Mouse (Mus musculus) megakaryocyte, embryonic 14.5 days (primary cell): Measurements from ENCODE around the gene Adgrg7. TPM values are rescaled to one million over a fixed set of nuclear protein-coding genes. Genes with fewer than 3 reads are reported as not detected.
A peak's percentile ranks its signal among the peaks of the same experiment; 100 is the strongest.

Source experiments
- H3K27me3 ChIP-seq: replicated peaks from 2 replicates; pipeline ENCODE3; 2012; ENCODE audit warnings: inconsistent platforms
- H3K36me3 ChIP-seq: replicated peaks from 2 replicates; pipeline ENCODE3; 2012; ENCODE audit warnings: low read length, inconsistent platforms, mixed read lengths
- H3K4me1 ChIP-seq: 2 replicates; pipeline ENCODE4 v1.6.1; 2012; ENCODE audit warnings: inconsistent platforms
- H3K4me3 ChIP-seq: replicated peaks from 2 replicates; pipeline ENCODE3; 2012; ENCODE audit warnings: moderate library complexity, mild to moderate bottlenecking, inconsistent platforms
- H3K9me3 ChIP-seq: 2 replicates; pipeline ENCODE4 v1.6.1; 2012; ENCODE audit warnings: inconsistent platforms
- FLI1 ChIP-seq: IDR thresholded peaks from 2 replicates; pipeline ENCODE4 v1.6.1; 2012; ENCODE audit warnings: low read length, inconsistent platforms, mixed read lengths
- GATA1 ChIP-seq: IDR thresholded peaks from 3 replicates; pipeline ENCODE4 v1.6.1; 2012; ENCODE audit warnings: mixed read lengths, low read length, inconsistent platforms, borderline replicate concordance
- polyA plus RNA-seq: library from polyadenylated mRNA; stranded (reverse); fragments of >175 nt; gene quantifications from 2 replicates; pipeline ENCODE4 v1.2.3, GENCODE M21; 2012; ENCODE audit warnings: low replicate concordance; ENCODE audit not compliant: insufficient read depth

Adgrg7 gene
- polyA plus RNA-seq, 1 experiment: not detected

DNA sequence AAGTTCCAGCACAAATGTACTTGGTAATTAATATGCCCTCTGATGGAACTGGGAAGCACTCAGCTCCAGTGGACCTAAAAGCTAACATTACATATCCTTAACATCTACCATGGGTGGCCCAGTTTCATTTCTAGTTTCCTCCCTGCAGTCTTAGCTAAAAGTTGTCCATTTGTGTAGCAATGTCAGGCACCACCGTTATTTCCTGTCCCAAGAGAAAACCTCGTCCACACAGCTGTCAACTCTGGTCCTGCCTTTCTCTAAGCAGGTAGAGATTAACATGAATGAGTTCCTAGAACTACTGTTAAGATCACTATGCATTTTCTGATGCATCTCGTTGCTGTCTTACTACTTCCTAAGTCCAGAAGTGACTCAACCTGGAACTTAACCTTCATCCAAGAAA is 80.0 kb downstream of the Adgrg7 start:
- Histone ChIP-seq H3K36me3 (peaks cover 29% of the 10 kb centered on the region), H3K27me3 (no peaks in the 10 kb centered on the region), H3K4me3 (peak overlapping the region; percentile 98), H3K4me1 (peaks cover 35% of the 10 kb centered on the region), H3K9me3 (no peaks in the 10 kb centered on the region)
- no peak for TF ChIP-seq FLI1
- no peak for TF ChIP-seq GATA1

DNA sequence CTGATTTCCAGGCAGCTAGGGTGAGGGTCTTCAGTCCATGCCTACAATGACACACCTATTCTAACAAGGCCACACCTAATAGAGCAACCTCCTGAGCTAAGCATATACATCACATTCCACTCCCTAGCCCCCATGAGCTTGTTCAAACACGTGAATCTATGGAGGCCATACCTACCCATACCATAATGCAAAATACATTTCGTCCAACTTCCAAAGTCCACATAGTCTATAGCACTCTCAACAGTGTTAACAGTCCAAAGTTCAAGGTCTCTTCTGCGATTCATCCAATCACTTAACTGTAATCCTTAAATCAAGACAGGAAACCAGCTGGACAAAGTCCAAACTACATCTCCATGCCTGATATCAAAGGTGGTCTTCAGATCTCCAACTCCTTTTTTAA is 85.6 kb downstream of the Adgrg7 start:
- TF ChIP-seq FLI1 (no peak), GATA1 (no peak)
- H3K36me3 ChIP-seq: peaks cover 81% of the 10 kb centered on the region

DNA sequence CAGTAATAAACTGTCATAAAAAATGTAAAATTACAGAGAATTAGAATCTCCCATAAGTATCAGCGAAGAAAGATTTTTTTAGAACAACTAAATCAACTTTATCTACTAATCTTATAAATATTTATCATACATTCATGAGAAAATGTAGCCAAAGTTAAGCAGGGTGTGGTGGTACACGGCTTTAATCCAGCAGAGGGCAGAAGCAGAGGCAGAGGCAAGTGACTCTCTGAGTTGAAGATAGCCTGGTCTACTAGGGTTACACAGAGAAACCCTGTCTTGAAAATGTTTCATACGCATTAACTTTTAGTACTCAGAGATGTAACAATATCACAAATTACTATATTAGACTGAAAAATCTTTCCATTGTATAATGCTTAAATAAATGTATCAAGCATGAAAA is 89.9 kb downstream of the Adgrg7 start:
- TF ChIP-seq GATA1: no peak
- no peak for TF ChIP-seq FLI1
- no peaks in the 10 kb centered on the region for H3K27me3 ChIP-seq
- peaks cover 10% of the 10 kb centered on the region; the same call in 1 of the 2 replicates for H3K4me1 ChIP-seq
- peaks cover 92% of the 10 kb centered on the region for H3K36me3 ChIP-seq
- H3K4me3 ChIP-seq: no peak overlapping the region
- 0 out of 2 replicates have a peak, but pooled peaks cover 3% of the 10 kb centered on the region for H3K9me3 ChIP-seq

More for the DNA sequence above, 85.6 kb downstream of the Adgrg7 start:
- H3K9me3 ChIP-seq: 0 out of 2 replicates have a peak, but pooled peaks cover 3% of the 10 kb centered on the region
- H3K4me1 ChIP-seq: peaks cover 13% of the 10 kb centered on the region
- no peaks in the 10 kb centered on the region for H3K27me3 ChIP-seq
- H3K4me3 ChIP-seq: no peak overlapping the region

DNA sequence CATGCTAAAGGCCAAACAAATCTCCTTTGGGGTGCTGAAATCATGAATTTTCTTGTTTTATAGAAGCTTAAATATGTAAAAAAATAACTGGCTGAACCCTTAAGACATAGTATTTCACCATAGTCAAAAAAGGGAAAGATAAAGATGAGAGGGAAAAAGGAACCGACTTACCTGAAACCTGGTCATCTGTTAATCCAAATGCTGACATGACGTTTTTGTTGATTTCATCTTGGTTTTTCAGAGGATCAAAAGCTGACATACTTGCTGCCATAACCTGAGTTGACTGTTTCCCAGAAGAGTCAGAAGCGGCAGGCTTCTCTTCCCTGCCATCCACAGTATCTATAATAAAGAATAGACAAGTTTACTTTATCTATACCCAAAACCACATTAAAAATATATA is 94.8 kb downstream of the Adgrg7 start:
- TF ChIP-seq GATA1 (no peak), FLI1 (no peak)
- H3K36me3 ChIP-seq: peaks cover 92% of the 10 kb centered on the region
- no peak overlapping the region for H3K4me3 ChIP-seq
- no peaks in the 10 kb centered on the region for H3K4me1 ChIP-seq
- H3K9me3 ChIP-seq: no peaks in the 10 kb centered on the region
- H3K27me3 ChIP-seq: no peaks in the 10 kb centered on the region

GRCm38 (mm10) chr16:56696448-56696847 is 99.2 kb downstream of the Adgrg7 start:
- Histone ChIP-seq H3K27me3 (no peaks in the 10 kb centered on the region), H3K9me3 (no peaks in the 10 kb centered on the region), H3K4me3 (no peak overlapping the region), H3K36me3 (peaks cover 97% of the 10 kb centered on the region), H3K4me1 (no peaks in the 10 kb centered on the region)
- TF ChIP-seq FLI1: no peak
- TF ChIP-seq GATA1: no peak

- TF ChIP-seq GATA1 (no peak), FLI1 (no peak)
Measured at GRCm38 (mm10) chr16:56690715-56691114, 104.9 kb downstream of the Adgrg7 start.

DNA sequence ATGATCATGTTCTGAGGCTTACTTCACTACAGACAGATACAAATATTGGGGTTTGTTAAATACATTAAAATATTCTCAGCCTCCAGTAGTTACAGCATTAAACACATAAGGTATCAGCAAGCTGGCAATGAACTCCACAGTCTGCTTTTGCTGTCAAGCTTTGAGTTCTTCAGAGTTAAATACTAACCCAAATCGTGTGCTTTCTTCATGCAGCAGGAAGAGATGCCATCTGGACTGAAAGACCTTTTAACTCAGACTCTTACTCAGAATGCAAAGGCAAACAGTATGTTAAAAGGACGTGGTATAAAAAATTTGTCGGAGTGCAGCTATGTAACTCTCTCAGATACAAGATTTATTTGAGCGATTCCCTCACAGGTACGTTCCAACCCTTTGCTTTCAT is 108.9 kb downstream of the Adgrg7 start:
- Histone ChIP-seq H3K4me3 (no peak overlapping the region), H3K36me3 (peaks cover 81% of the 10 kb centered on the region), H3K4me1 (no peaks in the 10 kb centered on the region), H3K27me3 (no peaks in the 10 kb centered on the region), H3K9me3 (no peaks in the 10 kb centered on the region)
- no peak for TF ChIP-seq GATA1
- no peak for TF ChIP-seq FLI1

More at GRCm38 (mm10) chr16:56690715-56691114, 104.9 kb downstream of the Adgrg7 start:
- no peaks in the 10 kb centered on the region for H3K27me3 ChIP-seq
- no peaks in the 10 kb centered on the region for H3K4me1 ChIP-seq
- no peak overlapping the region for H3K4me3 ChIP-seq
- H3K36me3 ChIP-seq: peaks cover 99% of the 10 kb centered on the region
- no peaks in the 10 kb centered on the region for H3K9me3 ChIP-seq

DNA sequence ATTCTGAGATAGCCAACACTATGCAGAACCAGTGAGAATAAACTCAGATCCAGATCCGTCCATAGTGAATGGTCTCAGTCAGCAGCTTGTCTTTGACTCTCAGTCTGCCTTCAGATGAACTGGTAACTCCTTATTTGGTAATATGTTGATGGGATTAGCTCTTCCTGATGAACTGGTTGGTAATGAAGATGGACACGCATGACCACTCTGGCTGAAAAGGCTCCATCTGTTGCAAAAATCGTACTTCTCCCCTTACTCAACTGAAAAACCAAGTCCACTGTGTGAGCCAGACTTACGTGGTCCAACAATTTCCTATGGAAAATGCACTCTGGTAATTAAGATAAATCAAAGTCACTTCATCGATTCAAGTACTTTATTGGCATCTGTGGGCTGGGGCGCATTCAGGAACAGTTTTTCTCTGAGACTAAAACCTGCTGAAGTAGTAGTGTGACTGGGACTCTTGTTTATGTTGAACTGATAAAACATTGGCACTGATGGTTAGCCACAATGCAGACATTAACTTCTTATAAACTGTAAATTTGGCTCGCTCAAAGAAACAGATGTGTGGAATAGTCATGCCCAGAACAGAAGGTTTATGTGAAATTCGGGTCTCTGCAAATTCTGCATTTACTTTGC is 114.5 kb downstream of the Adgrg7 start:
- Histone ChIP-seq H3K27me3 (no peaks in the 10 kb centered on the region), H3K9me3 (no peaks in the 10 kb centered on the region), H3K4me3 (no peak overlapping the region), H3K4me1 (no peaks in the 10 kb centered on the region), H3K36me3 (peaks cover 26% of the 10 kb centered on the region)
- no peak for TF ChIP-seq FLI1
- TF ChIP-seq GATA1: no peak

GRCm38 (mm10) chr16:56677146-56677545 is 118.5 kb downstream of the Adgrg7 start:
- TF ChIP-seq GATA1 (no peak), FLI1 (no peak)
- H3K4me3 ChIP-seq: no peak overlapping the region

More at GRCm38 (mm10) chr16:56677146-56677545, 118.5 kb downstream of the Adgrg7 start:
- Histone ChIP-seq H3K4me1 (0 out of 2 replicates have a peak, but pooled peaks cover 3% of the 10 kb centered on the region), H3K9me3 (no peaks in the 10 kb centered on the region), H3K36me3 (no peaks in the 10 kb centered on the region), H3K27me3 (no peaks in the 10 kb centered on the region)

Other genes starting within 250 kb of the Adgrg7 start
- 7.9 and 32.3 TPM in 2 replicates for gene Tfg, start 78.4 kb downstream of the Adgrg7 start, polyA plus RNA-seq
- not detected in 2 replicates for gene Tmem45a, start 90.3 kb upstream of the Adgrg7 start, polyA plus RNA-seq
- gene Lnp1, start 132.2 kb upstream of the Adgrg7 start, polyA plus RNA-seq: not detected in 2 replicates